Mouse (Mus musculus): ENCODE data around the gene Gm49661. TPM values are rescaled to one million over a fixed set of nuclear protein-coding genes. Genes with fewer than 3 reads are reported as not detected.

The Gm49661 gene
- polyA plus RNA-seq, 1 experiment from 2014 or later, result not detected

- ATAC-seq (ENCODE audit: low FRiP score), result peak; percentile 60
- H3K27ac ChIP-seq, result peak overlapping the region; percentile 62
- H3K36me3 ChIP-seq, result 0 out of 2 replicates have a peak, but pooled peaks cover 4% of the 10 kb centered on the region
- H3K27me3 ChIP-seq, result peaks cover 44% of the 10 kb centered on the region
- no peaks in the 10 kb centered on the region for H3K9me3 ChIP-seq (replicated peaks)
- 1% methylated on average over 15 of the region's 15 CpGs for WGBS
- H3K4me2 ChIP-seq (replicated peaks), result peak overlapping the region; percentile 91
- H3K4me1 ChIP-seq, result peaks cover 22% of the 10 kb centered on the region
- H3K4me3 ChIP-seq, result peak overlapping the region; percentile 60
- H3K9ac ChIP-seq, result peak overlapping the region; percentile 79
Observed at GRCm38 (mm10) chr8:84990836-84991235, 21.6 kb upstream of the Gm49661 start.

GRCm38 (mm10) chr8:84990349-84990748, 21.1 kb upstream of the Gm49661 start, which contains the start of gene Hook2:
Hook2 (plus strand) TSS chr8:84990603.
- Histone ChIP-seq H3K4me3 (peak within 1 kb of the TSS; percentile 60), H3K36me3 (0 out of 2 replicates have a peak, but pooled peaks cover 4% of the 10 kb centered on the region), H3K9me3 (replicated peaks) (no peaks in the 10 kb centered on the region), H3K27me3 (peaks cover 44% of the 10 kb centered on the region), H3K4me2 (replicated peaks) (peak within 1 kb of the TSS; percentile 91), H3K27ac (peak within 1 kb of the TSS; percentile 73), H3K9ac (peak within 1 kb of the TSS; percentile 79), H3K4me1 (peaks cover 22% of the 10 kb centered on the region)
- ATAC-seq (ENCODE audit: low FRiP score), result peak; percentile 91
- WGBS, result under 1% methylated on average over 28 of the region's 28 CpGs

- 0 out of 2 replicates have a peak, but pooled peaks cover 1% of the 10 kb centered on the region for H3K36me3 ChIP-seq
- WGBS, result under 1% methylated on average over 15 of the region's 15 CpGs
- H3K27me3 ChIP-seq, result peaks cover 43% of the 10 kb centered on the region
Observed at GRCm38 (mm10) chr8:84989810-84990209, 20.6 kb upstream of the Gm49661 start.

GRCm38 (mm10) chr8:84989311-84989731, 20.1 kb upstream of the Gm49661 start:
- Histone ChIP-seq H3K27ac (no peak overlapping the region), H3K4me3 (no peak overlapping the region), H3K9ac (no peak overlapping the region), H3K27me3 (peaks cover 46% of the 10 kb centered on the region), H3K4me2 (replicated peaks) (peak overlapping the region; percentile 91), H3K4me1 (peaks cover 33% of the 10 kb centered on the region), H3K36me3 (no peaks in the 10 kb centered on the region), H3K9me3 (replicated peaks) (no peaks in the 10 kb centered on the region)
- 14% methylated on average over 15 of the region's 15 CpGs for WGBS
- ATAC-seq (ENCODE audit: low FRiP score), result no peak

More at GRCm38 (mm10) chr8:84989810-84990209, 20.6 kb upstream of the Gm49661 start:
- Histone ChIP-seq H3K4me1 (peaks cover 28% of the 10 kb centered on the region), H3K9me3 (replicated peaks) (no peaks in the 10 kb centered on the region), H3K27ac (peak overlapping the region; percentile 73), H3K9ac (peak overlapping the region; percentile 67), H3K4me2 (replicated peaks) (peak overlapping the region; percentile 91), H3K4me3 (peak overlapping the region; percentile 60)
- ATAC-seq (ENCODE audit: low FRiP score), result peak; percentile 61

DNA sequence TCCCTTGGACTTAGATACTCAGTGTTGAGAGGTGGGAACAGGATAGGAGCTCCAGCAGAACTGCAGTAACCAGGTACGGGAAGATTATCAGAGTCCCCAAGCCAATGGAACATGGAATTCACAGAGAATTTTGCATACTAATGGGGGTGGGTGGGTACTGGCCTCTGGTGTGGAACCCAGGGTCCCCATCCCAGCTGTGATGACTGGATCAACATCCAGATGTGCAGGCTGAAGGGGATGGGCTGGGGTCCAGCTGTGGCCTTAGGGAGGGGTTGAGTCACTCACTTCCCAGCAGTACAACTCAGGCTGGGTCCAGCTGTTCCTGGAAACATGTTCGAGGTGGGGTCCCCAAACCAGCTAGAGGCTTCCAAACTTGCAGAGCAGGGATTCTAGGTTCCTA, 18.7 kb upstream of the Gm49661 start:
- H3K27ac ChIP-seq, result no peak overlapping the region
- peaks cover 34% of the 10 kb centered on the region for H3K4me1 ChIP-seq
- no peaks in the 10 kb centered on the region for H3K36me3 ChIP-seq
- H3K9me3 ChIP-seq (replicated peaks), result no peaks in the 10 kb centered on the region
- no peak overlapping the region for H3K4me3 ChIP-seq
- no peak overlapping the region for H3K9ac ChIP-seq
- no peak overlapping the region for H3K4me2 ChIP-seq (replicated peaks)
- WGBS, result 54% methylated on average over 2 of the region's 2 CpGs
- peaks cover 51% of the 10 kb centered on the region for H3K27me3 ChIP-seq
- ATAC-seq (ENCODE audit: low FRiP score), result no peak

DNA sequence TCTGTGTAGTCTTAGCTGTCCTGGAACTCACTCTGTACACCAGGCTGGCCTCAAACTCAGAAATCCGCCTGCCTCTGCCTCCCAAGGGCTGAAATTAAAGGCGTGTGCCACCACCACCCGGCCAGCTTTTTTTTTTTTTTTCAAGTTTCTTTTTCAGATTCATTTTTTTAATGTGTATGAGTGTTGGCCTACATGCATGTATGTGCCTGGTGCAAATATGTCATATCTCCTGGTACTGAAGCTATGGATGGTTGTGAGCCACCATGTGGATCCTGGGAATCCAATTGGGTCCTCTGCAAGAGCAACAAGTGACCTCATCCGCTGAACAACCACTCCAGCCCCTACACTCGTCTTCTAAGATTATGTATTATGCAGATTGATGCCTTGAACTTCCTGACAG, 18.2 kb upstream of the Gm49661 start:
- no peak overlapping the region for H3K4me3 ChIP-seq
- peaks cover 56% of the 10 kb centered on the region for H3K27me3 ChIP-seq
- ATAC-seq (ENCODE audit: low FRiP score), result no peak
- no peak overlapping the region for H3K9ac ChIP-seq
- no peaks in the 10 kb centered on the region for H3K36me3 ChIP-seq
- H3K27ac ChIP-seq, result no peak overlapping the region
- WGBS, result 85% methylated on average over 5 of the region's 5 CpGs
- H3K9me3 ChIP-seq (replicated peaks), result no peaks in the 10 kb centered on the region
- H3K4me2 ChIP-seq (replicated peaks), result no peak overlapping the region
- H3K4me1 ChIP-seq, result peaks cover 36% of the 10 kb centered on the region

DNA sequence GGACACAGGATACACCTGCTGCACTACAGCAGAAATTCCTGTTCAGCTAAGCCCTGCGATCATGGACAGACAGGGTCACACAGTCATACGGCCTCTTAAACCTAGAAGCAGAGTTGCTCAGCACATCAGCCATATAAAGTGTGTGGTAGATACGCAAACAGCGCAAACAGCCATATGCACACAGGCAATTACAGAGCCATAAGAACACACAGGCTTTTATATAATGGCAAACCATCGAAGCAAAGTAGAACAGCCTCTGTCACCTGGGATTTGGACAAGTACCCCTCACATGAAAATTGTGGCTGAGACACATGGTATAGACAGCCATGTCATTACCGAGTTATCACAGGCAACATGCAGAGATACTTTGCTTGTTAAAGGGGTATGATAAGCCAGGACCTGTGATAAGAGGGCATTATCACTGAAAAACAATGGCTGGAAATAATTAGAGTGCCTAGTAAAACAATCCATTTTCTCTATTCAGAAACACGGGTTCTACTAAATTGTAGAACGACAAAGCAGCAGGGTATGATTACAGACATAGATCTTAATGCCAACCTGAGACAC, 17.2 kb upstream of the Gm49661 start:
- H3K9me3 ChIP-seq (replicated peaks), result no peaks in the 10 kb centered on the region
- H3K4me3 ChIP-seq, result peak overlapping the region; percentile 44; the same call in 1 of the 2 replicates
- no peak overlapping the region for H3K27ac ChIP-seq
- H3K4me1 ChIP-seq, result peaks cover 41% of the 10 kb centered on the region
- peak overlapping the region; percentile 94 for H3K4me2 ChIP-seq (replicated peaks)
- H3K9ac ChIP-seq, result peak overlapping the region; percentile 44; the same call in 1 of the 2 replicates
- 41% methylated on average over 8 of the region's 8 CpGs for WGBS
- peaks cover 66% of the 10 kb centered on the region for H3K27me3 ChIP-seq
- no peak for ATAC-seq (ENCODE audit: low FRiP score)
- H3K36me3 ChIP-seq, result no peaks in the 10 kb centered on the region

GRCm38 (mm10) chr8:84985684-84986378, 16.6 kb upstream of the Gm49661 start:
- H3K27me3 ChIP-seq, result peaks cover 71% of the 10 kb centered on the region
- no peak overlapping the region for H3K27ac ChIP-seq

GRCm38 (mm10) chr8:84985049-84985683, 15.9 kb upstream of the Gm49661 start:
- Histone ChIP-seq H3K4me3 (peak overlapping the region; percentile 44), H3K36me3 (no peaks in the 10 kb centered on the region), H3K27ac (peak overlapping the region; percentile 48), H3K4me2 (replicated peaks) (peak overlapping the region; percentile 94), H3K9ac (peak overlapping the region; percentile 44), H3K27me3 (peaks cover 75% of the 10 kb centered on the region), H3K9me3 (replicated peaks) (no peaks in the 10 kb centered on the region), H3K4me1 (peaks cover 47% of the 10 kb centered on the region)
- WGBS, result 1% methylated on average over 23 of the region's 23 CpGs
- no peak for ATAC-seq (ENCODE audit: low FRiP score)

More at GRCm38 (mm10) chr8:84985684-84986378, 16.6 kb upstream of the Gm49661 start:
- H3K4me1 ChIP-seq, result peaks cover 43% of the 10 kb centered on the region
- H3K4me3 ChIP-seq, result peak overlapping the region; percentile 44
- no peak for ATAC-seq (ENCODE audit: low FRiP score)
- peak overlapping the region; percentile 94 for H3K4me2 ChIP-seq (replicated peaks)
- no peaks in the 10 kb centered on the region for H3K36me3 ChIP-seq
- under 1% methylated on average over 50 of the region's 53 CpGs for WGBS
- H3K9me3 ChIP-seq (replicated peaks), result no peaks in the 10 kb centered on the region
- H3K9ac ChIP-seq, result peak overlapping the region; percentile 44

GRCm38 (mm10) chr8:84984294-84985048, 15.2 kb upstream of the Gm49661 start:
- H3K4me1 ChIP-seq, result peaks cover 52% of the 10 kb centered on the region
- H3K27me3 ChIP-seq, result peaks cover 80% of the 10 kb centered on the region
- no peaks in the 10 kb centered on the region for H3K36me3 ChIP-seq
- H3K4me3 ChIP-seq, result peak overlapping the region; percentile 44; the same call in 1 of the 2 replicates
- H3K9ac ChIP-seq, result 0 out of 2 replicates have a peak overlapping the region, but pooled peaks have one; percentile 23
- peak overlapping the region; percentile 94 for H3K4me2 ChIP-seq (replicated peaks)
- 13% methylated on average over 16 of the region's 16 CpGs for whole genome bisulfite sequencing
- ATAC-seq (ENCODE audit: low FRiP score), result no peak
- peak overlapping the region; percentile 48 for H3K27ac ChIP-seq
- H3K9me3 ChIP-seq (replicated peaks), result no peaks in the 10 kb centered on the region

DNA sequence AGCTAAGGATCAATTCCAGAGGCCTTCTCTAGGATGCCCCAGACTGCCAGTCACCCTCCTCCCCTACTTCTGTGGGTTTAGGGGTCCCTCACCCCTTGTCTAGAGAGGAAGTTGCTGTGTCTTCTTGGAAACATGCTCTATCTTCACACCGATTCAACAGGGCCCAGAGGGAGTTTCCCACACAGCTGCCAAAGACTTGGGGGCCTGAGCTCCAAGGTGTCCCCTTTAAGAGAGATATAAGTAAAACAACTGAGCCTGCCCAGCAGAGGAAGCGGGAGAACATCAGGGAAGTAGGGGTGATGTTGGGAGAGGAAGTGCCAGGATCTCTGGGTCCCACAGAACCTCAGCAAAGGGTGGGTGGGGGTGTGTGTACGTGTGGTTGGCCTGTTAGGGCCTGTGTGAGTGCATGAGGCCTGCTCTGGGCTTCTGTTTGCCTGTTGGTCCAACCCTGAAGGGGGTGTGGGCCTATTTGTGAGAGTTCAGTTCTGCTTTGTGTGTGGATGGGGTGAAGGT, 13.3 kb upstream of the Gm49661 start:
- Histone ChIP-seq H3K4me2 (replicated peaks) (no peak overlapping the region), H3K36me3 (no peaks in the 10 kb centered on the region), H3K4me1 (peaks cover 67% of the 10 kb centered on the region), H3K27ac (no peak overlapping the region), H3K27me3 (peaks cover 85% of the 10 kb centered on the region), H3K9me3 (replicated peaks) (no peaks in the 10 kb centered on the region), H3K9ac (no peak overlapping the region), H3K4me3 (no peak overlapping the region)
- ATAC-seq (ENCODE audit: low FRiP score), result no peak
- WGBS, result 71% methylated on average over 3 of the region's 3 CpGs

Data from hindbrain, embryonic 12.5 days (tissue).